Mouse (Mus musculus) liver, postnatal 0 days (tissue): ENCODE results near the gene Uap1l1. TPM values are rescaled to one million over a fixed set of nuclear protein-coding genes. Genes with fewer than 3 reads are reported as not detected.
A peak's percentile ranks its signal among the peaks of the same experiment; 100 is the strongest.

Source experiments
- ATAC-seq: fragments of 200-750 bp; cut with Nextera tagmentation; 2 replicates; pipeline ENCODE4 v1.8.0; 2017; ENCODE audit warnings: mild to moderate bottlenecking, moderate library complexity
- DNase-seq: peaks from one replicate; pipeline ENCODE4 v3.0.0-alpha.2; 2016
- H3K27ac ChIP-seq: fragments of 300-500 bp; sonication (generic); 2 replicates; pipeline ENCODE4 v1.5.1; 2014; ENCODE audit warnings: antibody characterized with exemption, moderate library complexity, mild to moderate bottlenecking, low read depth
- H3K27me3 ChIP-seq: fragments of 300-500 bp; sonication (generic); 2 replicates; pipeline ENCODE4 v1.6.1; 2014; ENCODE audit warnings: low read length, control low read depth, mixed read lengths; ENCODE audit not compliant: insufficient read depth
- H3K36me3 ChIP-seq: fragments of 300-500 bp; sonication (generic); replicated peaks from 2 replicates; pipeline ENCODE4 v1.6.1; 2014; ENCODE audit warnings: mild to moderate bottlenecking, control low read depth, low read length, moderate library complexity, mixed read lengths; ENCODE audit not compliant: insufficient read depth
- H3K4me1 ChIP-seq: fragments of 300-500 bp; sonication (generic); 2 replicates; pipeline ENCODE4 v1.6.1; 2014; ENCODE audit warnings: antibody characterized with exemption, mild to moderate bottlenecking, control low read depth; ENCODE audit not compliant: insufficient read depth
- H3K4me2 ChIP-seq: fragments of 300-500 bp; sonication (generic); 2 replicates; pipeline ENCODE4 v1.6.1; 2014; ENCODE audit warnings: low read depth, mild to moderate bottlenecking, low read length, moderate library complexity, mixed read lengths
- H3K4me3 ChIP-seq: fragments of 300-500 bp; sonication (generic); 2 replicates; pipeline ENCODE4 v1.5.1; 2014; ENCODE audit warnings: low read depth, low read length
- H3K9ac ChIP-seq: fragments of 300-500 bp; sonication (generic); replicated peaks from 2 replicates; pipeline ENCODE4 v1.6.1; 2014; ENCODE audit warnings: mild to moderate bottlenecking, moderate library complexity
- H3K9me3 ChIP-seq: fragments of 300-500 bp; sonication (generic); 2 replicates; pipeline ENCODE4 v1.6.1; 2016; ENCODE audit warnings: mild to moderate bottlenecking, control low read depth, low read length, mixed read lengths
- CTCF ChIP-seq: sonication (generic); IDR thresholded peaks from 2 replicates; pipeline ENCODE4 v1.5.1; 2016; ENCODE audit warnings: antibody characterized with exemption, low read depth
- EP300 ChIP-seq: IDR thresholded peaks from 2 replicates; pipeline ENCODE4 v1.6.1; 2016; ENCODE audit warnings: antibody characterized with exemption, low read depth, mild to moderate bottlenecking
- WGBS: fragments of 180-500 bp; shearing (Covaris S2); extraction: QIAGEN DNeasy Blood & Tissue Kit; methylation state at CpG from one replicate; pipeline ENCODE4 v1.1.7; 2014; ENCODE audit not compliant: insufficient replicate concordance; 5-methylcytosine and 5-hydroxymethylcytosine counted together
- polyA plus RNA-seq: library from polyadenylated mRNA; unstranded; fragments of >200 nt; fragmentation: Nextera tagmentation; extraction: Ambion mirVana; gene quantifications from 2 replicates; pipeline ENCODE4 v1.2.1, GENCODE M21; 2015

Gene Uap1l1
- polyA plus RNA-seq, 1 experiment from 2014 or later = 19.4 TPM

GRCm38 (mm10) chr2:25395721-25396596 is 30.5 kb upstream of the Uap1l1 start, which contains the start of gene Entpd2:
Gene Entpd2 (plus strand): TSS chr2:25395874.
- Histone ChIP-seq H3K4me3 (peak within 1 kb of the TSS; percentile 47), H3K9ac (peak within 1 kb of the TSS; percentile 54), H3K9me3 (no peaks in the 10 kb centered on the region), H3K27ac (no peak within 1 kb of the TSS; the same call in 1 of the 2 replicates), H3K36me3 (no peaks in the 10 kb centered on the region), H3K4me2 (peak within 1 kb of the TSS; percentile 84), H3K27me3 (peaks cover 57% of the 10 kb centered on the region), H3K4me1 (peaks cover 16% of the 10 kb centered on the region)
- peak; percentile 85 for ATAC-seq
- 3% methylated on average over 57 of the region's 57 CpGs for WGBS
- peak; percentile 56 for DNase-seq
- no peak for TF ChIP-seq EP300
- TF ChIP-seq CTCF = peak; percentile 20; the same call in 1 of the 2 replicates

GRCm38 (mm10) chr2:25394281-25395221 is 29.1 kb upstream of the Uap1l1 start:
- DNase-seq = no peak
- Histone ChIP-seq H3K4me3 (no peak overlapping the region), H3K27ac (no peak overlapping the region), H3K36me3 (no peaks in the 10 kb centered on the region), H3K27me3 (peaks cover 46% of the 10 kb centered on the region), H3K9me3 (no peaks in the 10 kb centered on the region), H3K4me1 (peaks cover 16% of the 10 kb centered on the region), H3K9ac (no peak overlapping the region), H3K4me2 (no peak overlapping the region)
- 41% methylated on average over 3 of the region's 3 CpGs for WGBS
- TF ChIP-seq CTCF = no peak
- no peak for TF ChIP-seq EP300
- ATAC-seq = no peak

GRCm38 (mm10) chr2:25391266-25391665 is 25.8 kb upstream of the Uap1l1 start:
- Histone ChIP-seq H3K4me1 (peaks cover 11% of the 10 kb centered on the region), H3K4me2 (no peak overlapping the region), H3K4me3 (no peak overlapping the region), H3K27ac (no peak overlapping the region), H3K27me3 (peaks cover 20% of the 10 kb centered on the region), H3K9ac (no peak overlapping the region), H3K9me3 (no peaks in the 10 kb centered on the region), H3K36me3 (no peaks in the 10 kb centered on the region)
- 61% methylated on average over 5 of the region's 5 CpGs for WGBS
- no peak for TF ChIP-seq EP300
- no peak for TF ChIP-seq CTCF
- DNase-seq (no peak), ATAC-seq (no peak)

GRCm38 (mm10) chr2:25384492-25384891 is 19.0 kb upstream of the Uap1l1 start:
- Histone ChIP-seq H3K9ac (no peak overlapping the region), H3K36me3 (no peaks in the 10 kb centered on the region), H3K4me2 (no peak overlapping the region), H3K4me3 (no peak overlapping the region), H3K27ac (peak overlapping the region; percentile 24; the same call in 1 of the 2 replicates), H3K9me3 (no peaks in the 10 kb centered on the region), H3K27me3 (no peaks in the 10 kb centered on the region), H3K4me1 (peaks cover 11% of the 10 kb centered on the region; the same call in 1 of the 2 replicates)
- DNase-seq (no peak), ATAC-seq (peak; percentile 86)
- WGBS = 53% methylated on average over 5 of the region's 5 CpGs
- TF ChIP-seq EP300 (no peak), CTCF (no peak)

- DNase-seq = peak; percentile 57
- Histone ChIP-seq H3K4me3 (no peak overlapping the region), H3K4me2 (no peak overlapping the region), H3K27me3 (no peaks in the 10 kb centered on the region), H3K4me1 (peaks cover 21% of the 10 kb centered on the region; the same call in 1 of the 2 replicates), H3K36me3 (0 out of 2 replicates have a peak, but pooled peaks cover 12% of the 10 kb centered on the region), H3K9ac (no peak overlapping the region), H3K9me3 (no peaks in the 10 kb centered on the region), H3K27ac (no peak overlapping the region)
- ATAC-seq = no peak
- TF ChIP-seq EP300 (no peak), CTCF (peak; percentile 89)
- WGBS = 65% methylated on average over 4 of the region's 4 CpGs
These were observed 11.1 kb upstream of the Uap1l1 start for GRCm38 (mm10) chr2:25376589-25376988.

GRCm38 (mm10) chr2:25373431-25373830 is 7.9 kb upstream of the Uap1l1 start:
- peaks cover 23% of the 10 kb centered on the region; the same call in 1 of the 2 replicates for H3K4me1 ChIP-seq
- DNase-seq (no peak), ATAC-seq (no peak)
- no peaks in the 10 kb centered on the region for H3K9me3 ChIP-seq
- TF ChIP-seq EP300 (no peak), CTCF (no peak)
- H3K4me2 ChIP-seq = peak overlapping the region; percentile 77
- peak overlapping the region; percentile 64; the same call in 1 of the 2 replicates for H3K9ac ChIP-seq
- 0 out of 2 replicates have a peak, but pooled peaks cover 12% of the 10 kb centered on the region for H3K36me3 ChIP-seq
- H3K27me3 ChIP-seq = no peaks in the 10 kb centered on the region
- H3K27ac ChIP-seq = no peak overlapping the region
- peak overlapping the region; percentile 68 for H3K4me3 ChIP-seq
- 26% methylated on average over 1 of the region's 2 CpGs for WGBS
